Mouse (Mus musculus) thymus, adult 2 months (tissue): ENCODE data around the gene Gys2.

Experiments
- CTCF ChIP-seq: fragments of 200-500 bp; IDR thresholded peaks from 2 replicates; pipeline ENCODE4 v1.5.1; 2012; ENCODE audit warnings: mild to moderate bottlenecking, control low read depth, low read length, moderate library complexity, borderline replicate concordance; ENCODE audit not compliant: control insufficient read depth, poor library complexity, insufficient read depth; ENCODE audit errors: extremely low read depth
- POLR2A ChIP-seq: fragments of 200-500 bp; IDR thresholded peaks from 2 replicates; pipeline ENCODE4 v1.6.1; 2012; ENCODE audit warnings: mild to moderate bottlenecking, low read length, control low read depth, moderate library complexity; ENCODE audit not compliant: control insufficient read depth, poor library complexity, insufficient read depth; ENCODE audit errors: extremely low read depth

DNA sequence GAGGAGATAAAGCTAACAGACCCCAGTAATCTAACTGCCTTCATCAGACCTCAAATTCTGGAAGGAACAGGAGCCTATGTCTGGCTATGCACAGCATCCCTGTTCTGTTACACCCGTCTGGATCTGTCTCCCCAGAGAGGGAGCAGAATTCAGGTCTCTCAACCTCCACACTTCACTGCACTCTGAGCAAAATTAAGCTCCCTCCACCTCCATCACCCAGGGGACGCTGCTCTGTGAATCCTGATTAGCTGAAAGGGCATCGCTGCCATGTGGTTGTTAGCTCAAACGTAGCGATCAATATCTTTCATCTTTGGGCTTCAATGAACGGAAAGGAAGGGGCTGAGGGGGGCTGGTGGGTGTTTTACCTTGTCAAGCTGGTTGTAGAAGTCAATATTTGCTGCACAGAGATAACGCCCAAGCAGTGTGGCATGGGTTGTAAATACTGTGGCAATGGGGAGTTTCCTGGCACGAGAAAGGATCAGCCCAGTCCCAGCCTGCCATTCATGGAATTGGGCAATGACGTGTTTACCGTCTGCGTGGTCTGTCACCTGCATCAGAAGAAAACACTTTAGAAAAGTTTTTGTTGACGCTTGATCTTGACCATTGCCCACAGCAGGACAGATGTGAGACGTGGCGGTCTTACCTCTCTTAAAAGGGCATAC, 13.8 kb downstream of the Gys2 start:
- TF ChIP-seq CTCF (no peak), POLR2A (no peak)
